Mouse (Mus musculus) limb, embryonic 10.5 days (tissue): ENCODE measurements around the gene Podnl1. TPM values are rescaled to one million over a fixed set of nuclear protein-coding genes. Genes with fewer than 3 reads are reported as not detected.

Experiments used
- DNase-seq: peaks from one replicate; pipeline ENCODE4 v3.0.0-alpha.2; 2017; ENCODE audit warnings: low spot score
- H3K27ac ChIP-seq: fragments of 300-500 bp; sonication (generic); 2 replicates; pipeline ENCODE4 v1.5.1; 2016; ENCODE audit warnings: mild to moderate bottlenecking
- H3K27me3 ChIP-seq: fragments of 300-500 bp; sonication (generic); 2 replicates; pipeline ENCODE4 v1.6.1; 2016; ENCODE audit warnings: low read depth, mild to moderate bottlenecking; ENCODE audit not compliant: poor library complexity, severe bottlenecking
- H3K36me3 ChIP-seq: fragments of 300-500 bp; sonication (generic); 2 replicates; pipeline ENCODE4 v1.6.1; 2016; ENCODE audit warnings: mild to moderate bottlenecking, moderate library complexity
- H3K4me1 ChIP-seq: fragments of 300-500 bp; sonication (generic); 2 replicates; pipeline ENCODE4 v1.6.1; 2016
- H3K4me3 ChIP-seq: fragments of 300-500 bp; sonication (generic); 2 replicates; pipeline ENCODE4 v1.5.1; 2016; ENCODE audit warnings: mild to moderate bottlenecking, moderate library complexity
- H3K9me3 ChIP-seq: fragments of 300-500 bp; sonication (generic); replicated peaks from 2 replicates; pipeline ENCODE4 v1.6.1; 2016; ENCODE audit warnings: mild to moderate bottlenecking
- WGBS: fragments of 180-500 bp; shearing (Covaris S2); methylation state at CpG from one replicate; pipeline ENCODE4 v1.1.7; 2016; 5-methylcytosine and 5-hydroxymethylcytosine counted together
- microRNA counts: library from miRNA; unstranded; fragments of <30 nt; microRNA quantifications from one replicate; lab custom pipeline; 2017
- microRNA-seq: library from miRNA; unstranded; fragments of <30 nt; microRNA quantifications from one replicate; pipeline ENCODE4, GENCODE M21; 2017
- polyA plus RNA-seq: library from polyadenylated mRNA; unstranded; fragments of >200 nt; fragmentation: Nextera tagmentation; extraction: Ambion mirVana; gene quantifications from 2 replicates; pipeline ENCODE4 v1.2.1, GENCODE M21; 2016

Podnl1 gene
- polyA plus RNA-seq, 1 experiment from 2014 or later, result 0.29 TPM

GRCm38 (mm10) chr8:84178592-84178991 is 52.8 kb downstream of the Podnl1 start:
- WGBS, result 84% methylated on average over 8 of the region's 8 CpGs
- Histone ChIP-seq H3K27ac (0 out of 2 replicates have a peak overlapping the region, but pooled peaks have one; percentile 2), H3K9me3 (no peaks in the 10 kb centered on the region), H3K4me3 (no peak overlapping the region), H3K4me1 (peaks cover 59% of the 10 kb centered on the region), H3K36me3 (peaks cover 60% of the 10 kb centered on the region), H3K27me3 (no peaks in the 10 kb centered on the region)
- DNase-seq, result no peak

- H3K27ac ChIP-seq, result peak overlapping the region; percentile 97
- H3K4me3 ChIP-seq, result peak overlapping the region; percentile 47
- H3K4me1 ChIP-seq, result peaks cover 72% of the 10 kb centered on the region
- H3K36me3 ChIP-seq, result peaks cover 47% of the 10 kb centered on the region
- H3K9me3 ChIP-seq, result no peaks in the 10 kb centered on the region
- DNase-seq, result no peak
- peaks cover 6% of the 10 kb centered on the region for H3K27me3 ChIP-seq
- WGBS, result 11% methylated on average over 4 of the region's 4 CpGs
Measured at GRCm38 (mm10) chr8:84179946-84180345, 54.2 kb downstream of the Podnl1 start.

GRCm38 (mm10) chr8:84180530-84181190 is 54.9 kb downstream of the Podnl1 start:
- Histone ChIP-seq H3K4me3 (peak overlapping the region; percentile 47), H3K4me1 (peaks cover 72% of the 10 kb centered on the region), H3K27ac (peak overlapping the region; percentile 97), H3K9me3 (no peaks in the 10 kb centered on the region), H3K27me3 (peaks cover 8% of the 10 kb centered on the region), H3K36me3 (peaks cover 40% of the 10 kb centered on the region)
- DNase-seq, result peak; percentile 87
- WGBS, result under 1% methylated on average over 16 of the region's 16 CpGs

MicroRNAs within 50 kb of the gene (microRNA counts, 519-probe panel; counts per million panel counts)
- microRNA mmu-miR-181c (lab: Ali Mortazavi, UCI) (684 counts per million, percentile 72 among the panel's probes with 10 or more counts), microRNA mmu-miR-709 (lab: Ali Mortazavi, UCI) (2,761 counts per million, percentile 73 among the panel's probes with 10 or more counts)

Small RNAs within 50 kb of the gene (microRNA-seq; reads per million reads assigned to microRNA genes)
- gene Gm25110 (not detected), gene Mir181c (3,472 reads per million, percentile 87 among the genes with 10 or more reads in this experiment), gene Mir181d (4,133 reads per million, percentile 89 among the genes with 10 or more reads in this experiment), gene Mir709 (not detected)

Other genes with a start within 250 kb of the Podnl1 start
- gene Adgrl1, start 225.9 kb upstream of the Podnl1 start, polyA plus RNA-seq, result 12.3 and 16.2 TPM in 2 replicates
- 0.58 and 0.70 TPM in 2 replicates for gene Gm10644, start 170.8 kb upstream of the Podnl1 start, polyA plus RNA-seq
- gene Asf1b, start 170.5 kb upstream of the Podnl1 start, polyA plus RNA-seq, result 94.6 and 101 TPM in 2 replicates
- 136 and 158 TPM in 2 replicates for gene Prkaca, start 153.0 kb upstream of the Podnl1 start, polyA plus RNA-seq
- gene Samd1, start 128.3 kb upstream of the Podnl1 start, polyA plus RNA-seq, result 10.3 and 12.5 TPM in 2 replicates
- gene 1700067K01Rik, start 124.5 kb upstream of the Podnl1 start, polyA plus RNA-seq, result 0.28 and 0.73 TPM in 2 replicates
- 0.13 TPM in 1 of 2 replicates, not detected in the other for gene 2210011C24Rik, start 113.8 kb upstream of the Podnl1 start, polyA plus RNA-seq
- gene Palm3, start 104.5 kb upstream of the Podnl1 start, polyA plus RNA-seq, result 6.5 and 6.6 TPM in 2 replicates
- 0.40 and 0.58 TPM in 2 replicates for gene Il27ra, start 83.4 kb upstream of the Podnl1 start, polyA plus RNA-seq
- not detected in 2 replicates for gene Rln3, start 81.0 kb upstream of the Podnl1 start, polyA plus RNA-seq
- 0.88 and 1.0 TPM in 2 replicates for gene Gm10643, start 60.9 kb upstream of the Podnl1 start, polyA plus RNA-seq
- gene Rfx1, start 59.2 kb upstream of the Podnl1 start, polyA plus RNA-seq, result 9.5 and 11.3 TPM in 2 replicates
- gene Dcaf15, start 21.2 kb upstream of the Podnl1 start, polyA plus RNA-seq, result 20.2 and 20.8 TPM in 2 replicates
- 22.6 and 24.8 TPM in 2 replicates for gene Cc2d1a, start 21.9 kb downstream of the Podnl1 start, polyA plus RNA-seq
- gene 4930432K21Rik, start 22.0 kb downstream of the Podnl1 start, polyA plus RNA-seq, result 1.5 and 2.3 TPM in 2 replicates
- 3.1 and 3.2 TPM in 2 replicates for gene Nanos3, start 59.2 kb downstream of the Podnl1 start, polyA plus RNA-seq
- 40.1 and 44.4 TPM in 2 replicates for gene Zswim4, start 111.1 kb downstream of the Podnl1 start, polyA plus RNA-seq
- 420 and 449 TPM in 2 replicates for gene D8Ertd738e, start 123.7 kb downstream of the Podnl1 start, polyA plus RNA-seq
- 75.0 and 83.0 TPM in 2 replicates for gene Mri1, start 131.3 kb downstream of the Podnl1 start, polyA plus RNA-seq
- gene Ccdc130, start 144.4 kb downstream of the Podnl1 start, polyA plus RNA-seq, result 15.0 and 22.9 TPM in 2 replicates